Mouse (Mus musculus): ENCODE measurements around the gene Hdac11.

Gene Hdac11

GRCm38 (mm10) chr6:91169129-91169528 lies 12.7 kb downstream of the Hdac11 start:
- in situ Hi-C loops (cut with MboI): no loop called here

- in situ Hi-C loops (cut with MboI): no loop called here
Observed at GRCm38 (mm10) chr6:91171396-91171895, 15.0 kb downstream of the Hdac11 start.

- in situ Hi-C loops (cut with MboI): no loop called here
Observed at GRCm38 (mm10) chr6:91172381-91172780, 15.9 kb downstream of the Hdac11 start.

- in situ Hi-C loops (cut with MboI): no loop called here
Observed at GRCm38 (mm10) chr6:91173221-91173880, 16.9 kb downstream of the Hdac11 start.

- in situ Hi-C loops (cut with MboI): no loop called here
Observed at GRCm38 (mm10) chr6:91174211-91174610, 17.7 kb downstream of the Hdac11 start.

- in situ Hi-C loops (cut with MboI): no loop called here
Observed at GRCm38 (mm10) chr6:91180767-91181171, 24.3 kb downstream of the Hdac11 start.

GRCm38 (mm10) chr6:91181320-91181719 lies 24.9 kb downstream of the Hdac11 start:
- in situ Hi-C loops (cut with MboI): no loop called here

GRCm38 (mm10) chr6:91182075-91182490 lies 25.6 kb downstream of the Hdac11 start:
- in situ Hi-C loops (cut with MboI): no loop called here

- in situ Hi-C loops (cut with MboI): no loop called here
Observed at GRCm38 (mm10) chr6:91183041-91183440, 26.6 kb downstream of the Hdac11 start.

- in situ Hi-C loops (cut with MboI): no loop called here
Observed at GRCm38 (mm10) chr6:91183980-91184379, 27.5 kb downstream of the Hdac11 start.

- in situ Hi-C loops (cut with MboI): no loop called here
Observed at GRCm38 (mm10) chr6:91184776-91185175, 28.3 kb downstream of the Hdac11 start.

GRCm38 (mm10) chr6:91185502-91185901 lies 29.0 kb downstream of the Hdac11 start:
- in situ Hi-C loops (cut with MboI): no loop called here

GRCm38 (mm10) chr6:91186161-91186931 lies 29.9 kb downstream of the Hdac11 start:
- in situ Hi-C loops (cut with MboI): no loop called here

GRCm38 (mm10) chr6:91186934-91187333 lies 30.5 kb downstream of the Hdac11 start:
- in situ Hi-C loops (cut with MboI): no loop called here

- in situ Hi-C loops (cut with MboI): no loop called here
Observed at GRCm38 (mm10) chr6:91187871-91188270, 31.4 kb downstream of the Hdac11 start.

- in situ Hi-C loops (cut with MboI): no loop called here
Observed at GRCm38 (mm10) chr6:91189971-91190370, 33.5 kb downstream of the Hdac11 start.

- in situ Hi-C loops (cut with MboI): no loop called here
Observed at GRCm38 (mm10) chr6:91191465-91191864, 35.0 kb downstream of the Hdac11 start.

- in situ Hi-C loops (cut with MboI): no loop called here
Observed at GRCm38 (mm10) chr6:91192421-91192820, 36.0 kb downstream of the Hdac11 start.

GRCm38 (mm10) chr6:91192851-91193545 lies 36.5 kb downstream of the Hdac11 start:
- in situ Hi-C loops (cut with MboI): no loop called here

GRCm38 (mm10) chr6:91198456-91198855 lies 42.0 kb downstream of the Hdac11 start:
- in situ Hi-C loops (cut with MboI): no loop called here

GRCm38 (mm10) chr6:91200429-91201188 lies 44.1 kb downstream of the Hdac11 start:
- in situ Hi-C loops (cut with MboI): no loop called here

GRCm38 (mm10) chr6:91201881-91202341 lies 45.4 kb downstream of the Hdac11 start:
- in situ Hi-C loops (cut with MboI): no loop called here
